Mouse (Mus musculus) forebrain, embryonic 11.5 days (tissue): Measurements from ENCODE around the gene Litaf. TPM values are rescaled to one million over a fixed set of nuclear protein-coding genes. Genes with fewer than 3 reads are reported as not detected.

Source experiments
- ATAC-seq: fragments of 200-750 bp; cut with Nextera tagmentation; replicated peaks from 2 replicates; pipeline ENCODE4 v1.8.0; 2017; ENCODE audit warnings: moderate TSS enrichment; ENCODE audit not compliant: low FRiP score
- DNase-seq: peaks from one replicate; pipeline ENCODE4 v3.0.0-alpha.2; 2017; ENCODE audit warnings: low spot score
- H3K27ac ChIP-seq: fragments of 300-500 bp; sonication (generic); 2 replicates; pipeline ENCODE4 v1.5.1; 2014; ENCODE audit warnings: low read depth, low read length
- H3K27me3 ChIP-seq: fragments of 300-500 bp; sonication (generic); 2 replicates; pipeline ENCODE4 v1.6.1; 2014; ENCODE audit warnings: mild to moderate bottlenecking, low read length, mixed read lengths; ENCODE audit not compliant: control insufficient read depth, insufficient read depth
- H3K36me3 ChIP-seq: fragments of 300-500 bp; sonication (generic); 2 replicates; pipeline ENCODE4 v1.6.1; 2014; ENCODE audit warnings: mild to moderate bottlenecking, low read length, moderate library complexity, mixed read lengths; ENCODE audit not compliant: control insufficient read depth, insufficient read depth
- H3K4me1 ChIP-seq: fragments of 300-500 bp; sonication (generic); replicated peaks from 2 replicates; pipeline ENCODE4 v1.6.1; 2014; ENCODE audit warnings: low read length, mixed read lengths; ENCODE audit not compliant: control insufficient read depth, insufficient read depth
- H3K4me2 ChIP-seq: fragments of 300-500 bp; sonication (generic); 2 replicates; pipeline ENCODE4 v1.6.1; 2014; ENCODE audit warnings: low read depth, mild to moderate bottlenecking, low read length, moderate library complexity, mixed read lengths; ENCODE audit not compliant: severe bottlenecking
- H3K4me3 ChIP-seq: fragments of 300-500 bp; sonication (generic); 2 replicates; pipeline ENCODE4 v1.5.1; 2014; ENCODE audit warnings: low read depth, low read length
- H3K9ac ChIP-seq: fragments of 300-500 bp; sonication (generic); 2 replicates; pipeline ENCODE4 v1.6.1; 2014; ENCODE audit warnings: low read length
- H3K9me3 ChIP-seq: fragments of 300-500 bp; sonication (generic); 2 replicates; pipeline ENCODE4 v1.6.1; 2016; ENCODE audit warnings: low read length, mixed read lengths; ENCODE audit not compliant: control insufficient read depth
- WGBS: fragments of 180-500 bp; shearing (Covaris S2); extraction: QIAGEN DNeasy Blood & Tissue Kit; methylation state at CpG from one replicate; pipeline ENCODE4 v1.1.7; 2014; 5-methylcytosine and 5-hydroxymethylcytosine counted together
- microRNA-seq: library from miRNA; unstranded; fragments of <30 nt; microRNA quantifications from one replicate; pipeline ENCODE4, GENCODE M21; 2016; ENCODE audit not compliant: insufficient number of aligned reads
- polyA plus RNA-seq: library from polyadenylated mRNA; unstranded; fragments of >200 nt; fragmentation: Nextera tagmentation; extraction: Ambion mirVana; gene quantifications from 2 replicates; pipeline ENCODE4 v1.2.1, GENCODE M21; 2014

Litaf gene
- polyA plus RNA-seq, 1 experiment from 2014 or later = 52.0 TPM

- H3K27me3 ChIP-seq = no peaks in the 10 kb centered on the region
- H3K9me3 ChIP-seq = no peaks in the 10 kb centered on the region; the same call in 1 of the 2 replicates
- ATAC-seq (no peak), DNase-seq (no peak)
- no peaks in the 10 kb centered on the region for H3K4me1 ChIP-seq
- H3K36me3 ChIP-seq = no peaks in the 10 kb centered on the region
- 64% methylated on average over 7 of the region's 7 CpGs for WGBS
- H3K9ac ChIP-seq = no peak overlapping the region
- no peak overlapping the region for H3K27ac ChIP-seq
- no peak overlapping the region for H3K4me3 ChIP-seq
- H3K4me2 ChIP-seq = no peak overlapping the region
Measured at GRCm38 (mm10) chr16:10925591-10926180, 140.3 kb downstream of the Litaf start.

- DNase-seq = no peak
- no peak for ATAC-seq
- WGBS = 74% methylated on average over 5 of the region's 5 CpGs
- no peak overlapping the region for H3K4me2 ChIP-seq
- H3K27ac ChIP-seq = no peak overlapping the region
- H3K4me3 ChIP-seq = no peak overlapping the region
- no peaks in the 10 kb centered on the region for H3K27me3 ChIP-seq
- H3K9me3 ChIP-seq = no peaks in the 10 kb centered on the region
- H3K9ac ChIP-seq = no peak overlapping the region
- H3K36me3 ChIP-seq = no peaks in the 10 kb centered on the region
- H3K4me1 ChIP-seq = no peaks in the 10 kb centered on the region
Measured at GRCm38 (mm10) chr16:10923561-10923960, 142.4 kb downstream of the Litaf start.

- Histone ChIP-seq H3K9ac (no peak overlapping the region), H3K36me3 (no peaks in the 10 kb centered on the region), H3K4me3 (no peak overlapping the region), H3K27me3 (no peaks in the 10 kb centered on the region), H3K4me2 (no peak overlapping the region), H3K27ac (no peak overlapping the region), H3K4me1 (no peaks in the 10 kb centered on the region), H3K9me3 (no peaks in the 10 kb centered on the region)
- no peak for ATAC-seq
- no peak for DNase-seq
Measured at GRCm38 (mm10) chr16:10919856-10920255, 146.1 kb downstream of the Litaf start.

GRCm38 (mm10) chr16:10916271-10916670, 149.7 kb downstream of the Litaf start:
- H3K27me3 ChIP-seq = no peaks in the 10 kb centered on the region
- no peak overlapping the region for H3K27ac ChIP-seq
- DNase-seq (no peak), ATAC-seq (no peak)
- no peaks in the 10 kb centered on the region for H3K9me3 ChIP-seq
- H3K9ac ChIP-seq = no peak overlapping the region
- no peak overlapping the region for H3K4me3 ChIP-seq
- H3K4me2 ChIP-seq = no peak overlapping the region
- 75% methylated on average over 3 of the region's 3 CpGs for whole genome bisulfite sequencing
- no peaks in the 10 kb centered on the region for H3K36me3 ChIP-seq
- H3K4me1 ChIP-seq = no peaks in the 10 kb centered on the region

GRCm38 (mm10) chr16:10915066-10915465, 150.9 kb downstream of the Litaf start:
- WGBS = 98% methylated on average over 4 of the region's 4 CpGs

GRCm38 (mm10) chr16:10911061-10911460, 154.9 kb downstream of the Litaf start:
- no peaks in the 10 kb centered on the region for H3K9me3 ChIP-seq
- no peak overlapping the region for H3K27ac ChIP-seq
- H3K9ac ChIP-seq = no peak overlapping the region
- no peaks in the 10 kb centered on the region for H3K36me3 ChIP-seq
- H3K27me3 ChIP-seq = no peaks in the 10 kb centered on the region
- WGBS = 97% methylated on average over 2 of the region's 2 CpGs
- no peak overlapping the region for H3K4me2 ChIP-seq
- ATAC-seq (no peak), DNase-seq (no peak)
- H3K4me1 ChIP-seq = no peaks in the 10 kb centered on the region
- no peak overlapping the region for H3K4me3 ChIP-seq

More at GRCm38 (mm10) chr16:10915066-10915465, 150.9 kb downstream of the Litaf start:
- Histone ChIP-seq H3K9me3 (no peaks in the 10 kb centered on the region), H3K4me2 (no peak overlapping the region), H3K4me3 (no peak overlapping the region), H3K27ac (no peak overlapping the region), H3K9ac (no peak overlapping the region), H3K36me3 (no peaks in the 10 kb centered on the region), H3K4me1 (no peaks in the 10 kb centered on the region), H3K27me3 (no peaks in the 10 kb centered on the region)
- ATAC-seq (no peak), DNase-seq (no peak)

- WGBS = 83% methylated on average over 7 of the region's 7 CpGs
- no peak for ATAC-seq
- no peak overlapping the region for H3K27ac ChIP-seq
Measured at GRCm38 (mm10) chr16:10910541-10910940, 155.4 kb downstream of the Litaf start.

More at GRCm38 (mm10) chr16:10910541-10910940, 155.4 kb downstream of the Litaf start:
- no peaks in the 10 kb centered on the region for H3K27me3 ChIP-seq
- H3K4me3 ChIP-seq = no peak overlapping the region
- H3K9me3 ChIP-seq = no peaks in the 10 kb centered on the region
- H3K4me1 ChIP-seq = no peaks in the 10 kb centered on the region
- H3K4me2 ChIP-seq = no peak overlapping the region
- no peaks in the 10 kb centered on the region for H3K36me3 ChIP-seq
- no peak for DNase-seq
- no peak overlapping the region for H3K9ac ChIP-seq

Small RNA genes within 50 kb of the gene (microRNA-seq; reads per million reads assigned to microRNA genes)
- not detected for gene Gm26268

Other genes starting within 250 kb of the Litaf start
- gene Rmi2, start 231.1 kb downstream of the Litaf start, polyA plus RNA-seq = 4.9 and 5.0 TPM in 2 replicates
- gene Snn, start 5.2 kb downstream of the Litaf start, polyA plus RNA-seq = 95.9 and 104 TPM in 2 replicates
- gene Txndc11, start 68.5 kb upstream of the Litaf start, polyA plus RNA-seq = 30.5 and 32.2 TPM in 2 replicates
- gene Zc3h7a, start 110.2 kb upstream of the Litaf start, polyA plus RNA-seq = 91.2 and 100 TPM in 2 replicates
- gene Rsl1d1, start 137.2 kb upstream of the Litaf start, polyA plus RNA-seq = 254 and 263 TPM in 2 replicates
- gene Gspt1, start 188.2 kb upstream of the Litaf start, polyA plus RNA-seq = 107 and 111 TPM in 2 replicates
- gene Tnfrsf17, start 247.7 kb upstream of the Litaf start, polyA plus RNA-seq = 0.35 TPM in 1 of 2 replicates, not detected in the other